Mouse (Mus musculus) inflammation-experienced regulatory T-cells, adult 6 months (primary cell): ENCODE results near the gene Trpc4. TPM values are rescaled to one million over a fixed set of nuclear protein-coding genes. Genes with fewer than 3 reads are reported as not detected.

ENCODE experiments used
- ATAC-seq: one replicate; pipeline ENCODE4 v1.8.0; 2017
- polyA plus RNA-seq, 3 experiments: library from polyadenylated mRNA; unstranded; fragments of 100-300 nt; shearing (Covaris generic); gene quantifications; one replicate each; pipeline ENCODE4 v1.2.1; 2017

The Trpc4 gene
- polyA plus RNA-seq, 3 experiments from 2014 or later: 0.20 TPM; not detected in 2

- no peak for ATAC-seq
Measured at GRCm38 (mm10) chr3:54269180-54269579, 113.3 kb downstream of the Trpc4 start.

- ATAC-seq: no peak
Measured at GRCm38 (mm10) chr3:54274651-54275050, 118.8 kb downstream of the Trpc4 start.

GRCm38 (mm10) chr3:54289731-54290130 is 133.9 kb downstream of the Trpc4 start:
- no peak for ATAC-seq

- ATAC-seq: no peak
Measured at GRCm38 (mm10) chr3:54310604-54311003, 154.8 kb downstream of the Trpc4 start.

GRCm38 (mm10) chr3:54314055-54314454 is 158.2 kb downstream of the Trpc4 start:
- no peak for ATAC-seq

GRCm38 (mm10) chr3:54352891-54353652 is 197.2 kb downstream of the Trpc4 start:
- peak; percentile 76 for ATAC-seq

- ATAC-seq: no peak
Measured at GRCm38 (mm10) chr3:54357561-54357960, 201.7 kb downstream of the Trpc4 start.

GRCm38 (mm10) chr3:54358463-54359189 is 202.8 kb downstream of the Trpc4 start:
- ATAC-seq: no peak

- no peak for ATAC-seq
Measured at GRCm38 (mm10) chr3:54360897-54361296, 205.1 kb downstream of the Trpc4 start, which contains the start of gene Postn. Postn (plus strand) TSS chr3:54361109.

GRCm38 (mm10) chr3:54361656-54362055 is 205.8 kb downstream of the Trpc4 start:
- no peak for ATAC-seq

Other genes starting within 250 kb of the Trpc4 start
- not detected for gene Postn, start 205.1 kb downstream of the Trpc4 start, polyA plus RNA-seq